Mouse (Mus musculus): ENCODE measurements around the gene Mars. TPM values are rescaled to one million over a fixed set of nuclear protein-coding genes. Genes with fewer than 3 reads are reported as not detected.
"Not testable (repeated sequence)": the region's sequence is repeated elsewhere in the genome, so short reads cannot be mapped to it uniquely, and the experiment has no call there.

Gene Mars
- total RNA-seq, 1 experiment from 2014 or later: 63.3 TPM

DNA sequence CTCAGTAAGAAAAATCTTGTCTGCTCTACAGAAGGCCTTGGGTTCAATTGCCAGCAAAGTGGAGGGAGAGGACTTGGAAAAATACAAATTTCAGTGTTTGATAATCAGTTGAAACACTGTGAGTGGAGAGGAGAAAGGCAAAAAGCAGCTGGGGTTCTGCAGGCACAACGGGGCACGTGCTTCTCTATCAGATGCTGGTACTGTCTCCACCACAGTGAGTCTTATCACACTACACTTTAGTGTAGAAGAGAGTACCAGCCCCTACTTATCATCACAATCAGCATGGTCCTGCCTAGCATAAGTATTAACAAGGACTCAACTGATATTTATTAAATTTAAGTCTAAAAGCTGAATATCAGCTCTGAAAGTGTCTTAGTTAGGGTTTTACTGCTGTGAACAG is 5.7 kb upstream of the Mars start:
- no peak for ATAC-seq (ENCODE audit: extremely low read depth, insufficient number of reproducible peaks, low FRiP score, poor library complexity, severe bottlenecking)

DNA sequence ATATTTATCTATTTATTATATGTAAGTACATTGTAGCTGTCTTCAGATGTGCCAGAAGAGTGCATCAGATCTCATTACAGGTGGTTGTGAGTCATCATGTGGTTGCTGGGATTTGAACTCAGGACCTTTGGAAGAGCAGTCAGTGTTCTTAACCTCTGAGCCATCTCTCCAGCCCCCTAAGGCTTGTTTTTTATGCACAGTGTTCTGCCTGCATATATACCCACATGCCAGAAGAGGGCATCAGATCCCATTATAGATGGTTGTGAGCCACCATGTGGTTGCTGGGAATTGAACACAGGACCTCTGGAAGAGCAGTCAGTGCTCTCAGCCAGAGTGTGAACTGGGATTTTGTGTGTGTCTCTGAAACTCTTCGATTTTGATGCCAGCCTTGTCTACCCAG is 3.4 kb upstream of the Mars start:
- not testable (repeated sequence) for ATAC-seq (ENCODE audit: extremely low read depth, insufficient number of reproducible peaks, low FRiP score, poor library complexity, severe bottlenecking)

- ATAC-seq (ENCODE audit: extremely low read depth, insufficient number of reproducible peaks, low FRiP score, poor library complexity, severe bottlenecking): not testable (repeated sequence)
These were observed 1.9 kb upstream of the Mars start for GRCm38 (mm10) chr10:127313516-127313915.

GRCm38 (mm10) chr10:127312858-127313257 is 1.3 kb upstream of the Mars start:
- ATAC-seq (ENCODE audit: extremely low read depth, insufficient number of reproducible peaks, low FRiP score, poor library complexity, severe bottlenecking): no peak

DNA sequence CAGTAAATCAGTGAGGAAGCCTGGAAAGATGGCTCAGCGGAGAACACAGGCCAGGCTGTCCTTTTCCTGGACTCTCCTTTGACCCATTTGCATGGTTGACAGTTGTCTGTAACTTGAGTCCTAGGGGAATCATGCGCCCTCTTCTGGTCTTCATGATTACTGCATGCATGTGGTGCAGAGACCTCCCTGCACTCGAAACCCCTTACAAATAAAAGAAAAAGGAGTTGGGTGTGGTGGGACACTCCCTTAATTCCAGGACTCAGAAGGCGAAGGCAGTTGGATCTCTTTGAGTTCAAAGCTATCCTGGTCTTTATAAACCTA is 730 bp upstream of the Mars start:
- ATAC-seq (ENCODE audit: extremely low read depth, insufficient number of reproducible peaks, low FRiP score, poor library complexity, severe bottlenecking): peak; percentile 73

GRCm38 (mm10) chr10:127310523-127311475 is 787 bp downstream of the Mars start:
- ATAC-seq (ENCODE audit: extremely low read depth, insufficient number of reproducible peaks, low FRiP score, poor library complexity, severe bottlenecking): no peak

DNA sequence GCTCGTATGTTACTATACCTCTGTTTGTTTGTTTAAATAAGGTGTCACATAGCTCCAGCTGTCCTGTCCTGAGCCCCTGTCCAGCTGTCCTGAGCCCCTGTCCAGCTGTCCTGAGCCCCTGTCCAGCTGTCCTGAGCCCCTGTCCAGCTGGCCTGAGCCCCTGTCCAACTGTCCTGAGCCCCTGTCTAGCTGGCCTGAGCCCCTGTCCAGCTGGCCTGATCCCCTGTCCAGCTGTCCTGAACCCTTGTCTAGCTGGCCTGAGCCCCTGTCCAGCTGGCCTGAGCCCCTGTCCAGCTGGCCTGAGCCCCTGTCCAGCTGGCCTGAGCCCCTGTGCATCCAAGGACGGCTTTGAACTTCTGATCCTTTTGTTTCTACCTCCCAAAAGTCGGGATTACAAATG is 2.4 kb downstream of the Mars start:
- not testable (repeated sequence) for ATAC-seq (ENCODE audit: extremely low read depth, insufficient number of reproducible peaks, low FRiP score, poor library complexity, severe bottlenecking)

DNA sequence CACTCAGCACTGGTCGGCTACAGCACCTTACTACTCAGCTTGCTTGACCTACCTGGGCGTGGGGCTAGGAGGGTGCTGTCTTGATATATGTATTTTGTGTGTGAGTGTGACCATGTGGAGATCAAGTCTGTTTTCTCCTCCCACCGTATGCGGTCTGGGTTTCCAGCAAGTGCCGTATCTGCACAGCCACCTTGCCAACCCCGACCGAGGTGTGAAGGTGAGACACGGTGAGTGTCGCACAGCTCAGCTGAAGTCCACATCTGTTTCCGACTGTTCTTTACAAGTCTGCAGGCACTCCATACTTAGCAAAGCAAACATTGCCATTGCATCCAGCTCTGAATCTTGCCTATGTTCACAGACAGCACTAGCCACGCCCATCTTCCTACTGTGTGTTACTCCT is 8.4 kb downstream of the Mars start:
- ATAC-seq (ENCODE audit: extremely low read depth, insufficient number of reproducible peaks, low FRiP score, poor library complexity, severe bottlenecking): no peak

- ATAC-seq (ENCODE audit: extremely low read depth, insufficient number of reproducible peaks, low FRiP score, poor library complexity, severe bottlenecking): no peak
These were observed 11.2 kb downstream of the Mars start for GRCm38 (mm10) chr10:127300361-127300760.

GRCm38 (mm10) chr10:127297015-127297871 is 14.3 kb downstream of the Mars start:
- ATAC-seq (ENCODE audit: extremely low read depth, insufficient number of reproducible peaks, low FRiP score, poor library complexity, severe bottlenecking): no peak; the same call in 1 of the 2 replicates

DNA sequence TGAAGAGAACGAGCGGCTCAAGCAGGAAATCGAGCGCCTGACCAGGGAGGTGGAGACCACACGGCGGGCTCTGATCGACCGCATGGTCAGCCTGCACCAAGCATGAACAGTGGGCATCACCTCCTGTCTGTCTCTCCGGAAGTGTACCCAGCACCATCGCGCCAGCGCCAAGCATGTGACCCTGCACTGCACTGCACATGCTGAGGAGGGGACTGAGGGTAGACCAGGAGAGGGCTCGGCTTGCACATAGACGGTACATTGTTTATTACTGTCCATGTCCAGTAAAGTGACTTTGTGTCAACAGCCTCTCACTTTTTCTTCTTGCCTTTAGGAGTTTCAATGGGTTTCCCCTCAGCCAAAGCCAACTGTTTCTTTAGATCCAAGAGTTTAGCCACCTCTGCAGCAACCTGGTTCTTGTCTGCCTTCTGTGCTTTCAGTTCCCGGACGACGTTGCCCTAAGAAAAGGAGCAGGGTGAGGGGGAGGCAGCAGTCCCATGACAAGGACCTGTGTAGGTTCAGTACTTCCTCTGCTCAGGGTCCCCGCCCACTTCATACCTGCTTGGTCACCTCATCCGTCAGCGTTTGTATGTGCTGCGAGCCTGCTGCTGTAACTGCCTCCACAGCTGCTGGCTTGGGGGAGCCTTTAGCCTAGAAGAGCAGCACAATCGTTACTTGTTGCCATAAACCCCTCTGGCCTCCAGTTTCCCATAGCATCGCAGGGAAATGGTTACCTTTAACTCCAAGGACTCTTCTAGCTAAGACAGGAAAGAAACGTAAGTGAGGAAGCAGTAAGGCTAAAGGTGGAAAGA is 15.4 kb downstream of the Mars start:
- no peak for ATAC-seq (ENCODE audit: extremely low read depth, insufficient number of reproducible peaks, low FRiP score, poor library complexity, severe bottlenecking)

DNA sequence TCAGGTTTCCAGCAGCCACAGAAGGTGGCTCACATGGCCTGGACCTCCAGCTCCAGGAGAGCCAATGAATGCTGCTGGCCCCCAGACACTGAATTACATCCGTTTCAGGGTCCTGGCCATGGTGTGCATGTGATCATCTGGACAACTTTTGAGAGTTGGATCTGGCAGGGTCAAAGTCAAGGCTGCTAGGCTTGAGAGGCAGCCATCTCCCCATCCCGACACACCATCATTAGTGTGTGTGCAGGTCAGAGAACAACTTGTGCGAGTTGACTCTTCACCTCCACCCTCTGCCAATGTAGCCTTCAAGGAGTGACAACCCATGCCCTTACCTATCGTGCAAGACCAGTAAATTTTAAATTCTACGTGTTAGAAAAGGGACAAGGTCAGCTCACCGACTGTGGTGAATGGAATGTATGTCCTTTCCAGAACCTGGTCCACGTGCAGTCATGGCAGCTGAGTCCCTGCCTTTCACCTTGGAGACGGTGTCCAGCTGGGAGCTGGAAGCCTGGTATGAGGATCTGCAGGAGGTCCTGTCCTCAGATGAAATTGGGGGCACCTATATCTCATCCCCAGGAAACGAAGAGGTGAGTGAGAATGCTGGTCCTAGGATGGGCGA is 16.6 kb downstream of the Mars start:
- ATAC-seq (ENCODE audit: extremely low read depth, insufficient number of reproducible peaks, low FRiP score, poor library complexity, severe bottlenecking): no peak

- no peak for ATAC-seq (ENCODE audit: extremely low read depth, insufficient number of reproducible peaks, low FRiP score, poor library complexity, severe bottlenecking)
These were observed 17.9 kb downstream of the Mars start for GRCm38 (mm10) chr10:127293590-127294113.

DNA sequence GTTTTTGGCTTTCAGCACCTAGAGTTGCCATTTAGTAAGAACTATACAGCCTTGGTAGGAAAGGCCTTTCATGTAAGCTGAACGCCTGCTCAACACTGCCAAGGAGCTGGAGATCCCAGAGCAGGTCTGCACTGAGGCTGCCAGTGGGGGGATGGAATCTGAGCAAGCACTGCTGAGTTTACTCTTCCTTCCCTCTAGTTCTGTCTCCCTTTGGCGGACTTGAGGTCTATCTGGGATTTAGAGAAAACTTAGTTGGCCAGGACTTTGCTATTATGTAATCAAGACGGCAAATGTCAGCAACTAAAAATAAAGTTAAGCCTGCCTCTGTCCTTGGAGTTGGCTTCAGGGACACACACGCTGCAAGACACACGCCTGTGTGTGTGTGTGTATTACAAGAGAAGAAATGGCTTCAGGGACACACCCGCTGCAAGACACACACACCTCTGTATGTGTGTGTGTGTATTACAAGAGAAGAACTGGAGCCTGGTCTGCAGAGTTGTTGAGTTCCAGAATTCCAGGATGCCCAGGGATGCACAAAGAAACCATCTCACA is 18.5 kb downstream of the Mars start:
- ATAC-seq (ENCODE audit: extremely low read depth, insufficient number of reproducible peaks, low FRiP score, poor library complexity, severe bottlenecking): no peak

GRCm38 (mm10) chr10:127291881-127292638 is 19.5 kb downstream of the Mars start:
- ATAC-seq (ENCODE audit: extremely low read depth, insufficient number of reproducible peaks, low FRiP score, poor library complexity, severe bottlenecking): no peak

DNA sequence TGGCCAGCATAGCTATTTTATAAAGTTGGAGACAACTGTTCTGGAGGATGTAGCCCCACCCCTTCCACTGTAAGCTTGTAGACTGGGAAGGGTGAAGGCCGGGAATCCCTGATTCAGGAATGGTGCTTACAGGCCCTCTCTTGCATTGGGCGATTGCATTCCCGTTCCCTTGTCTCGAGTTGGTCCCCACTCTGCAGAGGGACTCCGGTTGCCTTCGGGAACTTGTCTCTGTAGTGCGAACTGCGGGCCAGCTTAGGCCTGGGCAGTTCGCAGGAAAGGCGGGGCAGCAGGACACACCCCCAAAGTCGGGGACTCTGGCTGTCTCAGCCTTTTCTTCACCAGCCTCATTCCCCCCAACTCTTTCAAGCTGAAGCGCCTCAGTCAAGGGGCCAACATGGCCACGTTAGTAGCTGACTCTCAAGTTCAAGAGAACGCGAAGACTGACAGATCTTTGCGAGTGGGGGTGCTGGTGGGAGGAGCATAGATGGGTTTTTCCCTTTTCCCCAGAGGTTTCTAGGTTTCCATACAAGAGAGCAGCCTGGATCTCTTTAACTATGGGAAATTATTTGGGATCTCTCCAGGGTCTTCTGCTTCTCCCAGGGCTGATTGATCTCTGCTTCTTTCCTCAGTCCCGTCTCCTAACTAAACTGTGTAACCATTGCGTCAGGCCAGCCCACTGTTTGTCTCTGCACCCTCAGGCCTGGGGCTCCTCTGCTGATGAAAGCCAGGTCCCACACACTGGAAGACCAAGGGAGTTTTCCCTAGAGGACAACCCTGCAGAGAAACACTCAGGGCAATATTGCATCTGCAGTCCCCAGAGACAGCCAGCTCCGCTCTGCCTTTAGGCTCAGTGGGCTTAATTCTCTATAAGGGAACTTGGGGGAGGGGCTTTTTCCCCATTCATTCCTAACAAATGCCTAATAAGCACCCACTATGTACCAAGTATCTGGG is 20.4 kb downstream of the Mars start:
- no peak for ATAC-seq (ENCODE audit: extremely low read depth, insufficient number of reproducible peaks, low FRiP score, poor library complexity, severe bottlenecking)

Measured in neutrophil, adult 5-6 weeks (primary cell).